13 mouse cellular contexts compared by ENCODE assay signal in genomic region chr11:76484033-76484432, GRCm38 (mm10).
A peak's percentile ranks its signal among the peaks of the same experiment; 100 is the strongest.
DNase-seq lines count a peak whose midpoint lies in the region; ATAC-seq and TF ChIP-seq lines count a peak whose summit lies in the region.
"Had no signal": no experiment of that assay in that cellular context is flagged by ENCODE, and none has a peak within 500 bp of the region (broad histone marks: within the 10 kb centered on the region; RNA-seq: fewer than 3 reads in every experiment).

No protein-coding gene starts in this region.

- H3K27me3 ChIP-seq in kidney, postnatal 0 days (ENCODE audit: insufficient read depth, low read length), result no peaks in the 10 kb centered on the region
- H3K27me3 ChIP-seq in CH12.LX (replicated peaks), result no peaks in the 10 kb centered on the region
- no peaks in the 10 kb centered on the region for H3K27me3 ChIP-seq in limb, embryonic 15.5 days
- H3K27me3 ChIP-seq: midbrain, embryonic 15.5 days had no signal

- no peak for ATAC-seq in kidney, postnatal 0 days (replicated peaks; ENCODE audit: low FRiP score, low read depth)
- no peak for ATAC-seq in limb, embryonic 15.5 days (ENCODE audit: insufficient number of reproducible peaks, low FRiP score, low TSS enrichment, low read depth)
- ATAC-seq: midbrain, embryonic 15.5 days had no signal

- H3K4me3 ChIP-seq in kidney, postnatal 0 days (replicated peaks; ENCODE audit: low read depth, low read length), result no peak overlapping the region
- H3K4me3 ChIP-seq in CH12.LX (replicated peaks in 1 of 3; ENCODE audit: low read depth in 2 of 3, low read length in 2 of 3, poor library complexity in 1 of 3), result no peak overlapping the region
- H3K4me3 ChIP-seq in limb, embryonic 15.5 days, result no peak overlapping the region
- H3K4me3 ChIP-seq: midbrain, embryonic 15.5 days had no signal

- in situ Hi-C loops in CH12.LX (cut with MboI; ENCODE audit: low pct_ligation_motif_present, low pct_unique_long_range_greater_than_20kb, low sequenced_read_pairs), result no loop called here

- H3K79me2 ChIP-seq in CH12.LX (replicated peaks; ENCODE audit: control insufficient read depth, extremely low read depth, insufficient read depth, poor library complexity, severe bottlenecking), result no peaks in the 10 kb centered on the region

- 0 out of 2 replicates have a peak, but pooled peaks cover 18% of the 10 kb centered on the region for H3K36me3 ChIP-seq in kidney, postnatal 0 days (ENCODE audit: insufficient read depth, low read length)
- H3K36me3 ChIP-seq in CH12.LX (replicated peaks in 1 of 2; ENCODE audit: control insufficient read depth in 1 of 2, insufficient read depth in 1 of 2, low read length in 1 of 2), result peaks cover 4 to 27% of the 10 kb centered on the region in 2 experiments
- H3K36me3 ChIP-seq in limb, embryonic 15.5 days, result peaks cover 32% of the 10 kb centered on the region
- H3K36me3 ChIP-seq: midbrain, embryonic 15.5 days had no signal

- dilution Hi-C loops in CH12.LX (cut with MboI; ENCODE audit: extremely low pct_ligation_motif_present, extremely low pct_unique_long_range_greater_than_20kb, low sequenced_read_pairs), result no loop called here

- no peaks in the 10 kb centered on the region; the same call in none of the 2 replicates for H3K4me1 ChIP-seq in kidney, postnatal 0 days (replicated peaks; ENCODE audit: insufficient read depth, low read length)
- peaks cover 43 to 81% of the 10 kb centered on the region in 2 experiments for H3K4me1 ChIP-seq in CH12.LX (ENCODE audit: control insufficient read depth in 1 of 2, insufficient read depth in 2 of 2)
- H3K4me1 ChIP-seq in limb, embryonic 15.5 days, result peaks cover 12% of the 10 kb centered on the region

- H3K27ac ChIP-seq in kidney, postnatal 0 days, result 0 out of 2 replicates have a peak overlapping the region, but pooled peaks have one; percentile 28
- H3K27ac ChIP-seq in CH12.LX (ENCODE audit: insufficient read depth, low read depth), result peak overlapping the region; percentile 99
- H3K27ac ChIP-seq in limb, embryonic 15.5 days, result 0 out of 2 replicates have a peak overlapping the region, but pooled peaks have one; percentile 65
- H3K27ac ChIP-seq: hindbrain, embryonic 14.5 days; liver, embryonic 14.5 days; midbrain, embryonic 15.5 days had no signal

- H3K9me3 ChIP-seq in kidney, postnatal 0 days (replicated peaks; ENCODE audit: low read length), result no peaks in the 10 kb centered on the region
- H3K9me3 ChIP-seq in CH12.LX (replicated peaks; ENCODE audit: low read length), result no peaks in the 10 kb centered on the region
- H3K9me3 ChIP-seq in limb, embryonic 15.5 days, result no peaks in the 10 kb centered on the region
- H3K9me3 ChIP-seq: midbrain, embryonic 15.5 days had no signal

- no peak for DNase-seq in kidney, postnatal 0 days (ENCODE audit: low spot score)
- no peak for DNase-seq in kidney, postnatal 36 days
- peak; percentile 28 for DNase-seq in CD4-positive helper T cell, adult 2 months (ENCODE audit: low read depth, low spot score)
- peak; percentile 71 for DNase-seq in CH12.LX (ENCODE audit: extremely low read depth)
- no peak for DNase-seq in layer of hippocampus, postnatal 36 days
- DNase-seq in c-Kit-positive CD71-positive TER-119-positive erythroid progenitor cells, embryonic 14.5 days (ENCODE audit: low spot score), result no peak
- DNase-seq: cerebellum, postnatal 14 days; gastrocnemius, postnatal 36 days; kidney, postnatal 10 days had no signal

- H3K9ac ChIP-seq in kidney, postnatal 0 days (ENCODE audit: low read depth, low read length), result no peak overlapping the region
- peak overlapping the region; percentile 49 for H3K9ac ChIP-seq in CH12.LX (ENCODE audit: insufficient read depth, low read depth)
- H3K9ac ChIP-seq in limb, embryonic 15.5 days, result no peak overlapping the region
- H3K9ac ChIP-seq: hindbrain, embryonic 14.5 days; liver, embryonic 14.5 days; midbrain, embryonic 15.5 days had no signal

- TF ChIP-seq CTCF in kidney, postnatal 0 days (IDR thresholded peaks at IDR 0.05; ENCODE audit: low read depth), result no peak
- no peak for TF ChIP-seq CTCF in CH12.LX (conservative IDR thresholded peaks at IDR 0.05 in 1 of 2, IDR thresholded peaks at IDR 0.05 in 1 of 2; ENCODE audit: low read depth in 2 of 2, low read length in 2 of 2)

- no peak for TF ChIP-seq RAD21 in CH12.LX (IDR thresholded peaks at IDR 0.05; ENCODE audit: low read depth, low read length)

- WGBS in kidney, postnatal 0 days, result 85% methylated on average over 2 of the region's 2 CpGs
- 70% methylated on average over 2 of the region's 2 CpGs for WGBS in limb, embryonic 15.5 days

- H3K4me2 ChIP-seq in kidney, postnatal 0 days (ENCODE audit: low read length), result no peak overlapping the region
- peak overlapping the region; percentile 91 for H3K4me2 ChIP-seq in CH12.LX (ENCODE audit: insufficient read depth, low read depth, poor library complexity, severe bottlenecking)
- H3K4me2 ChIP-seq in limb, embryonic 15.5 days, result no peak overlapping the region
- H3K4me2 ChIP-seq: hindbrain, embryonic 14.5 days; midbrain, embryonic 15.5 days had no signal

- TF ChIP-seq POLR2A in CH12.LX (IDR thresholded peaks at IDR 0.05; ENCODE audit: low read depth, low read length), result no peak

- TF ChIP-seq EP300 in CH12.LX (IDR thresholded peaks at IDR 0.05; ENCODE audit: low read length), result peak; percentile 76

TF ChIP-seq in CH12.LX, 34 proteins besides CTCF, POLR2A, EP300 and RAD21:
- TF ChIP-seq SIN3A (IDR thresholded peaks at IDR 0.05; ENCODE audit: low read length) (peak; percentile 23; the same call in 1 of the 2 replicates), NELFE (IDR thresholded peaks at IDR 0.05; ENCODE audit: low read depth, low read length) (no peak), ZKSCAN1 (IDR thresholded peaks at IDR 0.05; ENCODE audit: borderline replicate concordance, low read depth, low read length) (no peak), ETS1 (conservative IDR thresholded peaks at IDR 0.05; ENCODE audit: low read depth, low read length) (peak; percentile 72), MEF2A (IDR thresholded peaks at IDR 0.05; ENCODE audit: borderline replicate concordance, low read depth, low read length) (peak; percentile 89), MAFK (IDR thresholded peaks at IDR 0.05; ENCODE audit: insufficient replicate concordance, low read length) (no peak), E2F4 (IDR thresholded peaks at IDR 0.05; ENCODE audit: insufficient replicate concordance, low read depth, low read length) (no peak), CHD1 (IDR thresholded peaks at IDR 0.05; ENCODE audit: low read depth, low read length) (no peak), TCF12 (IDR thresholded peaks at IDR 0.05; ENCODE audit: low read depth, low read length) (0 out of 2 replicates have a peak, but pooled peaks have one; percentile 17), MYC (IDR thresholded peaks at IDR 0.05; ENCODE audit: low read depth, low read length) (0 out of 2 replicates have a peak, but pooled peaks have one; percentile 42), PAX5 (IDR thresholded peaks at IDR 0.05; ENCODE audit: low read length) (no peak), MAZ (IDR thresholded peaks at IDR 0.05; ENCODE audit: low read depth, low read length) (no peak), UBTF (IDR thresholded peaks at IDR 0.05; ENCODE audit: low read depth, low read length) (no peak), CHD2 (IDR thresholded peaks at IDR 0.05; ENCODE audit: low read length) (peak; percentile 40; the same call in 1 of the 2 replicates), JUND (conservative IDR thresholded peaks at IDR 0.05; ENCODE audit: low read depth, low read length) (peak; percentile 80), USF1 (IDR thresholded peaks at IDR 0.05; ENCODE audit: low read depth, low read length) (no peak), HCFC1 (IDR thresholded peaks at IDR 0.05; ENCODE audit: low read depth, low read length) (no peak), ZMIZ1 (IDR thresholded peaks at IDR 0.05; ENCODE audit: low read depth, low read length) (no peak), BHLHE40 (IDR thresholded peaks at IDR 0.05; ENCODE audit: low read depth, low read length) (peak; percentile 86), KAT2A (IDR thresholded peaks at IDR 0.05; ENCODE audit: insufficient replicate concordance, low read length) (no peak), JUN (IDR thresholded peaks at IDR 0.05; ENCODE audit: insufficient read depth, low read depth, low read length) (peak; percentile 86), USF2 (conservative IDR thresholded peaks at IDR 0.05; ENCODE audit: low read depth, low read length) (no peak), TBP (conservative IDR thresholded peaks at IDR 0.05; ENCODE audit: low read depth, low read length) (no peak), ZC3H11A (IDR thresholded peaks at IDR 0.05; ENCODE audit: low read depth, low read length) (no peak), MAX (IDR thresholded peaks at IDR 0.05; ENCODE audit: low read length) (peak; percentile 69), RCOR1 (conservative IDR thresholded peaks at IDR 0.05; ENCODE audit: low read depth, low read length) (no peak), NRF1 (IDR thresholded peaks at IDR 0.05; ENCODE audit: low read depth, low read length) (no peak), ELF1 (IDR thresholded peaks at IDR 0.05; ENCODE audit: low read depth, low read length) (no peak), IRF4 (IDR thresholded peaks at IDR 0.05; ENCODE audit: low read depth, low read length) (peak; percentile 85), SMC3 (IDR thresholded peaks at IDR 0.05; ENCODE audit: low read depth, low read length) (no peak), MXI1 (IDR thresholded peaks at IDR 0.05; ENCODE audit: low read depth, low read length) (no peak), GABPA (IDR thresholded peaks at IDR 0.05; ENCODE audit: insufficient replicate concordance, low read depth, low read length) (no peak), ZNF384 (IDR thresholded peaks at IDR 0.05; ENCODE audit: low read depth, low read length) (no peak), POLR2AphosphoS2 (IDR thresholded peaks at IDR 0.05; ENCODE audit: low read depth, low read length) (no peak)
TF ChIP-seq in CH12.LX: peak in this region for 11.

Comparison
In these comparisons a context has a peak if more than half of its experiments do, and no peak if none do; other contexts are left out.
1. DNase-seq: peak in CD4-positive helper T cell, adult 2 months (single experiment) and CH12.LX (single experiment); none in kidney, postnatal 0 days (single experiment), kidney, postnatal 36 days (0 of 2), layer of hippocampus, postnatal 36 days (0 of 2) and c-Kit-positive CD71-positive TER-119-positive erythroid progenitor cells, embryonic 14.5 days (single experiment).
2. H3K27ac ChIP-seq: peak in every context shown above with its lines; median percentile 99 in CH12.LX; 65 in limb, embryonic 15.5 days; 28 in kidney, postnatal 0 days.